Mouse (Mus musculus) forebrain, embryonic 10.5 days (tissue): ENCODE results near the gene Sult2a7. TPM values are rescaled to one million over a fixed set of nuclear protein-coding genes. Genes with fewer than 3 reads are reported as not detected.

Experiments used
- DNase-seq: peaks from one replicate; pipeline ENCODE4 v3.0.0-alpha.2; 2017; ENCODE audit warnings: low spot score; ENCODE audit errors: extremely low spot score
- H3K27ac ChIP-seq: fragments of 300-500 bp; sonication (generic); 2 replicates; pipeline ENCODE4 v1.5.1; 2016; ENCODE audit warnings: mild to moderate bottlenecking
- H3K27me3 ChIP-seq: fragments of 300-500 bp; sonication (generic); 2 replicates; pipeline ENCODE4 v1.6.1; 2016; ENCODE audit warnings: mild to moderate bottlenecking; ENCODE audit not compliant: poor library complexity, severe bottlenecking
- H3K36me3 ChIP-seq: fragments of 300-500 bp; sonication (generic); replicated peaks from 2 replicates; pipeline ENCODE4 v1.6.1; 2016; ENCODE audit warnings: mild to moderate bottlenecking, moderate library complexity
- H3K4me1 ChIP-seq: fragments of 300-500 bp; sonication (generic); 2 replicates; pipeline ENCODE4 v1.6.1; 2016
- H3K4me3 ChIP-seq: fragments of 300-500 bp; sonication (generic); 2 replicates; pipeline ENCODE4 v1.5.1; 2016; ENCODE audit warnings: mild to moderate bottlenecking, moderate library complexity
- H3K9me3 ChIP-seq: fragments of 300-500 bp; sonication (generic); 2 replicates; pipeline ENCODE4 v1.6.1; 2016; ENCODE audit warnings: mild to moderate bottlenecking, moderate library complexity
- WGBS: fragments of 180-500 bp; shearing (Covaris S2); methylation state at CpG from one replicate; pipeline ENCODE4 v1.1.7; 2016; 5-methylcytosine and 5-hydroxymethylcytosine counted together
- polyA plus RNA-seq: library from polyadenylated mRNA; unstranded; fragments of >200 nt; fragmentation: Nextera tagmentation; extraction: Ambion mirVana; gene quantifications from 2 replicates; pipeline ENCODE4 v1.2.1, GENCODE M21; 2016

The Sult2a7 gene
- polyA plus RNA-seq, result not detected in 2 replicates

GRCm38 (mm10) chr7:14494130-14494529, at the start of gene Sult2a7:
TSS of gene Sult2a7 (minus strand) at chr7:14494230.
- no peak for DNase-seq
- WGBS, result 96% methylated on average over 4 of the region's 4 CpGs

GRCm38 (mm10) chr7:14525280-14525679, 31.2 kb upstream of the Sult2a7 start:
- WGBS, result 77% methylated on average over 1 of the region's 1 CpGs
- H3K9me3 ChIP-seq, result peaks cover 73% of the 10 kb centered on the region

More at GRCm38 (mm10) chr7:14494130-14494529, at the start of gene Sult2a7:
- Histone ChIP-seq H3K9me3 (peaks cover 37% of the 10 kb centered on the region), H3K4me1 (no peaks in the 10 kb centered on the region), H3K4me3 (no peak within 1 kb of the TSS), H3K27me3 (no peaks in the 10 kb centered on the region), H3K36me3 (no peaks in the 10 kb centered on the region), H3K27ac (no peak within 1 kb of the TSS)

GRCm38 (mm10) chr7:14522636-14523035, 28.6 kb upstream of the Sult2a7 start:
- Histone ChIP-seq H3K4me3 (no peak overlapping the region), H3K4me1 (no peaks in the 10 kb centered on the region), H3K36me3 (no peaks in the 10 kb centered on the region), H3K27me3 (no peaks in the 10 kb centered on the region), H3K9me3 (peaks cover 75% of the 10 kb centered on the region), H3K27ac (no peak overlapping the region)
- DNase-seq, result no peak
- 100% methylated on average over 1 of the region's 1 CpGs for WGBS

More at GRCm38 (mm10) chr7:14525280-14525679, 31.2 kb upstream of the Sult2a7 start:
- Histone ChIP-seq H3K4me3 (no peak overlapping the region), H3K27ac (no peak overlapping the region), H3K36me3 (no peaks in the 10 kb centered on the region), H3K4me1 (no peaks in the 10 kb centered on the region), H3K27me3 (no peaks in the 10 kb centered on the region)
- no peak for DNase-seq

DNA sequence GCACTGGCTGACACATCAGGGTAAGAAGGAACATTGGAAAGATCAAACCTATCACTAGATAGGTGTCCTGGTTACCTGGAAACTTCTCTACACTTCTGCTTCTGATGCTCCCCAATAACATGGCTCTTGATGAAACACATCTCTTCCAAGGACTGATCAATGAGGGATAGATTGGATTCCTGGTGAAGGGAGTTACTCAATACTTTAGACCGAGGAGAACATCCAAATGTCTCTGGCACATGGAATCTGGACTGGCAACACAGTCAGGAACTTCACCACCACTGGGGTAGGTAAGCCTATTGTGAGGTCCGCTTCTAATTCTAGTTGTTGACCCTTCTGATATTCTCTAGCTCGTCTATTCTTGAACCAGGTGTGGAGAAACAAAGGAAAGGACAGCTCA, 24.3 kb upstream of the Sult2a7 start:
- no peak for DNase-seq
- H3K9me3 ChIP-seq, result peaks cover 83% of the 10 kb centered on the region

GRCm38 (mm10) chr7:14492886-14493285, 1.1 kb downstream of the Sult2a7 start:
- no peak for DNase-seq

More for the DNA sequence above, 24.3 kb upstream of the Sult2a7 start:
- 78% methylated on average over 3 of the region's 3 CpGs for WGBS
- no peaks in the 10 kb centered on the region for H3K36me3 ChIP-seq
- H3K4me3 ChIP-seq, result no peak overlapping the region
- no peaks in the 10 kb centered on the region for H3K4me1 ChIP-seq
- no peaks in the 10 kb centered on the region for H3K27me3 ChIP-seq
- no peak overlapping the region for H3K27ac ChIP-seq

GRCm38 (mm10) chr7:14446534-14446933, 47.5 kb downstream of the Sult2a7 start, which contains the start of gene Sult2a8:
TSS of gene Sult2a8 (minus strand) at chr7:14446769.
- Histone ChIP-seq H3K4me3 (no peak within 1 kb of the TSS), H3K4me1 (no peaks in the 10 kb centered on the region), H3K9me3 (peaks cover 49% of the 10 kb centered on the region), H3K27ac (no peak within 1 kb of the TSS), H3K36me3 (no peaks in the 10 kb centered on the region), H3K27me3 (no peaks in the 10 kb centered on the region)
- no peak for DNase-seq
- WGBS, result 68% methylated on average over 3 of the region's 3 CpGs

More at GRCm38 (mm10) chr7:14492886-14493285, 1.1 kb downstream of the Sult2a7 start:
- H3K27ac ChIP-seq, result no peak overlapping the region
- H3K4me1 ChIP-seq, result no peaks in the 10 kb centered on the region
- H3K9me3 ChIP-seq, result peaks cover 44% of the 10 kb centered on the region
- H3K27me3 ChIP-seq, result no peaks in the 10 kb centered on the region
- H3K36me3 ChIP-seq, result no peaks in the 10 kb centered on the region
- 83% methylated on average over 3 of the region's 3 CpGs for WGBS
- H3K4me3 ChIP-seq, result no peak overlapping the region

- no peak for DNase-seq
- no peaks in the 10 kb centered on the region for H3K36me3 ChIP-seq
Observed at GRCm38 (mm10) chr7:14439581-14439980, 54.4 kb downstream of the Sult2a7 start.

DNA sequence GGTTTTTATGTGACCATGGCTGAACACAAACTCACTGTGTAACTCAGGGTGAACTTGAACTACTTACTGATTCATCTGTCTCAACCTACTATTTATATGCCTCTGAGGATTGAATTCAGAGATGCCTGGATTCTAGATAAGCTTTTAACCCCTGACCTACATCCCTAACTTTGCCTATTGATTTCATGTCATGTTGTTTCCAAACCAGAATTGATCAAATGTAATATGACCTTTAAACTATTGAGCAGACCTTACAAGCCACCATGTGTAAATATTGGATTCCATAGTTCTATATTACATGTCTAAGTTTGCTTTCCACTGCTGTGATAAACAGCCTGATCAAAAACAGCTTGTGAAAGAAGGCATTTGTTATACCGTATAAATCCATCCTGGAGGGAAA, 55.5 kb downstream of the Sult2a7 start:
- Histone ChIP-seq H3K4me3 (no peak overlapping the region), H3K36me3 (no peaks in the 10 kb centered on the region), H3K27me3 (no peaks in the 10 kb centered on the region), H3K27ac (no peak overlapping the region), H3K4me1 (no peaks in the 10 kb centered on the region), H3K9me3 (peaks cover 61% of the 10 kb centered on the region)
- WGBS, result 90% methylated on average over 1 of the region's 1 CpGs
- no peak for DNase-seq

More at GRCm38 (mm10) chr7:14439581-14439980, 54.4 kb downstream of the Sult2a7 start:
- Histone ChIP-seq H3K4me1 (no peaks in the 10 kb centered on the region), H3K27ac (no peak overlapping the region), H3K27me3 (no peaks in the 10 kb centered on the region), H3K4me3 (no peak overlapping the region), H3K9me3 (peaks cover 61% of the 10 kb centered on the region)

DNA sequence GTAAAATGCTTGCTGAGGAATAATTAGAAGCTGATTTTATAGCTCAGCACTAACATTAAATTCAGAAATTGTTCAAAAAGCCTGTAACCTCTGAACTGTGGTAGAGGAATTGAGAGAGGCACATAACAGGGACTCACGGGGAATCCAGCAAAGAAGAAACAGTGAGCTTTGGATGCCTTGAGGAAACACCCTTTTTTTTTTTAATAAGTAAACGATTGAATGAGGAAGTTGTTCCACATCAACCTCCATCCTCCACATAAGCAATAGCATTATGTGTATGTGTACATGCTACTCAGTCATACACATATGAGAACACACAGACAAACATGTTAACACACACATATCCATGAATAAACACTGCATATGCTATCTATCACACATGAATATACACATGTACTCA, 56.0 kb downstream of the Sult2a7 start:
- no peak for DNase-seq
- peaks cover 58% of the 10 kb centered on the region for H3K9me3 ChIP-seq
- no peaks in the 10 kb centered on the region for H3K36me3 ChIP-seq
- H3K27me3 ChIP-seq, result no peaks in the 10 kb centered on the region
- H3K4me3 ChIP-seq, result no peak overlapping the region
- no peaks in the 10 kb centered on the region for H3K4me1 ChIP-seq
- no peak overlapping the region for H3K27ac ChIP-seq
- WGBS, result 82% methylated on average over 2 of the region's 2 CpGs

Other genes starting within 250 kb of the Sult2a7 start
- gene Sult2a6, start 239.4 kb downstream of the Sult2a7 start, polyA plus RNA-seq, result not detected in 2 replicates
- gene Obox8, start 160.7 kb downstream of the Sult2a7 start, polyA plus RNA-seq, result not detected in 2 replicates
- not detected in 2 replicates for gene Sult2a8, start 47.5 kb downstream of the Sult2a7 start, polyA plus RNA-seq
- 0.05 and 0.16 TPM in 2 replicates for gene Vmn1r90, start 69.3 kb upstream of the Sult2a7 start, polyA plus RNA-seq
- not detected in 2 replicates for gene Obox7, start 165.3 kb upstream of the Sult2a7 start, polyA plus RNA-seq